Mouse (Mus musculus) heart, embryonic 14.5 days (tissue): ENCODE results near the gene Ddx3x. TPM values are rescaled to one million over a fixed set of nuclear protein-coding genes. Genes with fewer than 3 reads are reported as not detected.

Source experiments
- ATAC-seq: fragments of 200-750 bp; cut with Nextera tagmentation; 2 replicates; pipeline ENCODE4 v1.8.0; 2017; ENCODE audit warnings: low read depth, moderate TSS enrichment; ENCODE audit not compliant: insufficient number of reproducible peaks, insufficient read depth, low FRiP score
- H3K27ac ChIP-seq, 2 experiments: fragments of 200-500 bp in 1 of 2; fragments of 300-500 bp in 1 of 2; sonication (generic) in 1 of 2; replicated peaks in 1 of 2; 2 replicates each; pipeline ENCODE4 v1.5.1; 2012 to 2014; ENCODE audit warnings: low read depth in 2 of 2, low read length in 2 of 2, control low read depth in 1 of 2, mild to moderate bottlenecking in 1 of 2, mixed read lengths in 1 of 2; ENCODE audit not compliant: control insufficient read depth in 1 of 2, insufficient read depth in 1 of 2
- H3K27me3 ChIP-seq: fragments of 300-500 bp; sonication (generic); 2 replicates; pipeline ENCODE4 v1.6.1; 2014; ENCODE audit warnings: mild to moderate bottlenecking, low read length, control low read depth; ENCODE audit not compliant: control insufficient read depth, insufficient read depth
- H3K36me3 ChIP-seq: fragments of 300-500 bp; sonication (generic); 2 replicates; pipeline ENCODE4 v1.6.1; 2014; ENCODE audit warnings: mild to moderate bottlenecking, control low read depth, low read length, mixed read lengths; ENCODE audit not compliant: control insufficient read depth, insufficient read depth
- H3K4me1 ChIP-seq, 2 experiments: fragments of 200-500 bp in 1 of 2; fragments of 300-500 bp in 1 of 2; sonication (generic) in 1 of 2; 2 replicates each; pipeline ENCODE4 v1.6.1; 2012 to 2014; ENCODE audit warnings: low read length in 2 of 2, control low read depth in 1 of 2, mixed read lengths in 1 of 2; ENCODE audit not compliant: control insufficient read depth in 2 of 2, insufficient read depth in 2 of 2
- H3K4me2 ChIP-seq: fragments of 300-500 bp; sonication (generic); 2 replicates; pipeline ENCODE4 v1.6.1; 2014; ENCODE audit warnings: mild to moderate bottlenecking, low read length
- H3K4me3 ChIP-seq, 2 experiments: fragments of 200-500 bp in 1 of 2; fragments of 300-500 bp in 1 of 2; sonication (generic) in 1 of 2; 2 replicates each; pipeline ENCODE4 v1.5.1; 2012 to 2014; ENCODE audit warnings: low read length in 2 of 2, mild to moderate bottlenecking in 2 of 2, control low read depth in 1 of 2, low read depth in 1 of 2, moderate library complexity in 1 of 2; ENCODE audit not compliant: control insufficient read depth in 1 of 2, insufficient read depth in 1 of 2
- H3K9ac ChIP-seq: fragments of 300-500 bp; sonication (generic); 2 replicates; pipeline ENCODE4 v1.6.1; 2014; ENCODE audit warnings: mild to moderate bottlenecking, low read length
- H3K9me3 ChIP-seq: fragments of 300-500 bp; sonication (generic); 2 replicates; pipeline ENCODE4 v1.6.1; 2016; ENCODE audit warnings: low read length, control low read depth; ENCODE audit not compliant: control insufficient read depth
- WGBS: fragments of 180-500 bp; shearing (Covaris S2); extraction: QIAGEN DNeasy Blood & Tissue Kit; methylation state at CpG from one replicate; pipeline ENCODE4 v1.1.7; 2014; 5-methylcytosine and 5-hydroxymethylcytosine counted together
- polyA plus RNA-seq: library from polyadenylated mRNA; unstranded; fragments of >200 nt; fragmentation: Nextera tagmentation; extraction: Ambion mirVana; gene quantifications from 2 replicates; pipeline ENCODE4 v1.2.1, GENCODE M21; 2014

Ddx3x gene
- polyA plus RNA-seq, 1 experiment from 2014 or later, result 98.7 TPM

DNA sequence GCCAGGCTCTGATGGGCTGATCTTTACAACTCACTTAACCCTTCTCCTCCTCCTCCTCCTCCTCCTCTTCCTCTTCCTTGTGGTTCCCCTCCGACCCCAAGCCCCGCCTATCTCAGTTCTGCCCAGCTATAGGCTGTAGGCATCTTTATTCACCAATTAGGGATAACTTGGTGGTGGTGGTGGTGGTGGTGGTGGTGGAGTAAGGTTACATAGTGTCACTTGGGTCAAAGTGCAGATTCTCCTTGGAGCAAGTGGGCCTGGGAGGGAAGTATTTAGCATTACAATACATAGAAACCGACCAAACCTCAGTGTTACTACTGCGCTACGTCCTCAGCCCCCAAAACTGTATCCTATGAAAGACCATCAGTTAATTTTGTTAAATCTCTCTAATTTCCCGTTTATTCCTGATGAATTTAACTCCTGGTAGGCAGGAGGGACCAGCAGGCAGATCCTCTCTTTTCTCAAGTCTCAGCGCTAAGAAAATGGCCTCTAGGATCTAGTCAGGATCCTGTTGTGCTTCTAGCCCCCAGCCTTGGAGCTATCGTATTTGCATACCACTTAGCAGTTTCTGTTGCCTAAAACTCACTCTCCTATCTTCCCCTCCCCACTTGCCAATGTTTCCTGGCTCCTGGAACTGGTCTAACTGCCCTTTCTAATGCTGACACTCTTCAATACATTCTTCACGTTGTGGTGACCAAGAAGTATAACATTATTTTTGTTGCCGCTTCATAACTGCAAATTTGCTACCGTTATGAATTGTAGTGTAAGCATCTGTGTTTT, 39.9 kb upstream of the Ddx3x start:
- peaks cover 10% of the 10 kb centered on the region for H3K27me3 ChIP-seq

DNA sequence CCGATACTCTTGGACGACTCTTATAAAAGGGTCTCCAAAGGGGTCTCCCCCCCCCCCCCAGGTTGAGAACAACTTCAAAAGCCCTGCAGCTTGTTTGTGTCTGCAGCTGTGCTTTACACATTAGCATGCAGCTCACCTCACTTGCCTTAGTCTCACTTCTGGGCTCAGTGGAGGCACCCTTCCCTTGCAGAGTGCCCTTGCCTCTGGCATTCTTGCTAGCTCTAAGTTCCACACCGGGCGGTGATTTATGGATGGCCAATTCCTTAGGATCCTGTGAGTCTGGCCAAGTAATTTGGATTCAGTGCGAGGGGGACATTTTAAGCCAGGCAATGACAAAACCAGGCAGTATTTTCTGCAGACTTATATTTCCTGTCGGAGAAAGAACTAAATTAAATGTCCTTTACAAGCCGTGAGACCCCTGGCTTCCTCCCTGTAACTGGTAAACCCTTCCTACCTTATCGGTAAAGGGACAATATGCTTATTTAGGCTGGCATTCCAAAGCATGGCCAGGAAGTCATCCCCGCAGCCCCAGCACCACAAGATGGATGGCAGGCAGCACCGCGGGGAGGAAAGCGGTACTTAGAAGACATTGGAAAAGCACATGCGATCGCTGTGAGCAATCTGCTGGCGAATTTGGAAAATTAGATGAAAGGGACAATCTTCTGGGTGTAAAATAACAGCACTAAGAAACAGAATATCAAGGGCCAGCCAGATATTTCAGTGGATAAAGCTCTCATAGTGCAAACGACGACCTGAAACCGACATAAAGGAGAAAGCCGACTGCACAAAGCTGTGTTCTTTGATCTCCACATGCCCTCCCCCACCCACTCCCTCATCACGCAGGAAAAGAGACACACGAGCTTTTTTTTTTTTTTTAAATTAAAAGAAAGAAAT, 39.1 kb upstream of the Ddx3x start:
- no peaks in the 10 kb centered on the region for H3K36me3 ChIP-seq
- H3K27ac ChIP-seq, result peak overlapping the region; percentile 97 to 99
- peak overlapping the region; percentile 75 for H3K9ac ChIP-seq
- peaks cover 5 to 13% of the 10 kb centered on the region in 2 experiments; a peak in 3 of 4 replicates for H3K4me1 ChIP-seq
- peaks cover 10% of the 10 kb centered on the region for H3K27me3 ChIP-seq
- 14% methylated on average over 21 of the region's 21 CpGs for WGBS
- H3K4me2 ChIP-seq, result peak overlapping the region; percentile 69
- no peak for ATAC-seq
- peak overlapping the region; percentile 37 to 46 for H3K4me3 ChIP-seq
- no peaks in the 10 kb centered on the region for H3K9me3 ChIP-seq

More for the DNA sequence above, 39.9 kb upstream of the Ddx3x start:
- peak overlapping the region; percentile 75 for H3K9ac ChIP-seq
- 36% methylated on average over 11 of the region's 11 CpGs for WGBS
- no peaks in the 10 kb centered on the region for H3K9me3 ChIP-seq
- peak overlapping the region; percentile 97 to 99 for H3K27ac ChIP-seq
- no peak for ATAC-seq
- H3K36me3 ChIP-seq, result no peaks in the 10 kb centered on the region
- peaks cover 5 to 13% of the 10 kb centered on the region in 2 experiments; a peak in 3 of 4 replicates for H3K4me1 ChIP-seq
- peak overlapping the region; percentile 69 for H3K4me2 ChIP-seq
- H3K4me3 ChIP-seq, result no peak overlapping the region

DNA sequence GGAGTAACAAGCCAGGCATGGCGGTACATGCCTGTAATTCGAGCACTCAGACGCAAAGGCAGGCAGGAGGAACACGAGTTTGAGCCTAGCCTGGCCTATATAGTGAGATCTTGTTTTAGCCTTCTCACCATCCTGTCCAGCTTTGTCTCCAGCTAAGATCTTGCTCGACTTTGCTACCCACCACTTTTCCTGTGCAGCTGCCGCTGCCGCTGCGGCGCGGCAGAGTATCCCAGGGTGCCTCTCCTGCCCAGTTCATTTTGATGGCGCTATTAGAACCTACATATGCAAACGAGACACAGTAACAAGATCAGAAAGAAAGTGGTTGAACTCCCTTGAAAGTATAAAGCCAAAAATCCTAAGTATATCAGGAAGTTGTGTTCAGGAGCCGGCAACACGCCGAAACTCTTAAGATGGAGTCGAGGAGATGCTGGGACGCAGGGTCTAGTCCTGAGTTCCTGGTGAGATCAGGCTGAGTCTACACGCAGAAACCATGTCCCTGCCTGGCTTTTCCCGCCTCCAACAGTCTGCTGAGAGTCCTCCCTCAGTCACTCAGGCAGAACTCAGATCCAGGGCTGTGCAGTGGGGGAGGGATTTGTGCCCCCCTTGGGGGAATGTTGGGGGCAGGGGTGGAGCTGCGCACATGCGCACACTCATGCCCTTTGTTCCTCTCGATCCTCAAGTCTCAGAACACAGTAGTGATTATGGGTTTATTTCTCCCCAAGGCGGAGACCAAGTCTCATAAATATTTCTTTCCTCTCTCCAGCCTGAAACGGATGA, 38.3 kb upstream of the Ddx3x start:
- peaks cover 5 to 13% of the 10 kb centered on the region in 2 experiments; a peak in 3 of 4 replicates for H3K4me1 ChIP-seq
- peak overlapping the region; percentile 69 for H3K4me2 ChIP-seq
- H3K4me3 ChIP-seq, result peak overlapping the region; percentile 37 to 46
- peaks cover 10% of the 10 kb centered on the region for H3K27me3 ChIP-seq
- no peaks in the 10 kb centered on the region for H3K36me3 ChIP-seq
- H3K27ac ChIP-seq, result peak overlapping the region; percentile 97 to 99
- H3K9ac ChIP-seq, result peak overlapping the region; percentile 75
- ATAC-seq, result peak; percentile 92
- whole genome bisulfite sequencing, result 13% methylated on average over 24 of the region's 24 CpGs
- no peaks in the 10 kb centered on the region for H3K9me3 ChIP-seq

DNA sequence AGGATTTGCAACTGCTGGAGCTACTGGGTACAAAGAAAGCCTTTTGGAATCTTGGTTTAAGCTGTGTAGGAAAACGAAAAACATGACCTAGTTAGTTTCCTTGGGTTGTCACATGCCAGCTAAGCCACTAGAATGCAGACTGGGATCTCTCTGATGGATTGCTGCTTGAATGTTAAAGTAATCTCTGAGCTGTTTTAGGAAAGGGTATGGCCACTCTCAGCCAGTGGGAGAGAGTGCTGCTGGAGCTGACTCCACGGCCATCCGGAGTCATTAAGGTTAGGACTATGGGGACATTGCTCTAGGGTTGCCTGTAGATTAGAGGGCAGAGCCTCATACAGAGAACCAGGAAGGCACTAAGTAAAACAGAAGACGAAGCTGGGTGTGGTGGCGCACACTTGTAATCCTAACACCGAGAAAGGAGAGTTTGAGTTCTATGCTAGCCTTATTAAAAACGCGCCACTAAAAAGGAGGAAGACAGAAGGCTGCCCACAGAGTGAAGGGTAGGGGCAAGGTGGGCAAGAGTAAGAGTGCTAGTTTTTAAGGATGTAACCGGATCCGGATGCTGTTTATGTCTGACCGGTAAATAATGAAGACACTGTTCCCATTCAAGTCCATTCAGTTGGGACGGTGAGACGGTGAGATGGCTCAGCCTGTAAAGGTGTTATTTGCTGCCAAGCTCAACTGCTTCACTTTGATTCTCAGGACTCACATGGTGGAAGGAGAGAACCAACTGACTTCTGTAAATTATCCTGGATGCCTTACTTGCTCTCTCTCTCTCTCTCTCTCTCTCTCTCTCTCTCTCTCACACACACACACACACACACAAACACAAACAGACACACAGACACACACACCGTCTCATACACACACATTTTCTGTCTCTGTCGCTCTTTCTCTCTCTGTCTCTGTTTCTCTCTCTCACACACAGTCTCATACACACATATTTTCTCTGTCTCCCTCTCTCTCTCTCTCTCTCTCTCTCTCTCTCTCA, 37.3 kb upstream of the Ddx3x start:
- no peaks in the 10 kb centered on the region for H3K36me3 ChIP-seq
- peak overlapping the region; percentile 97 to 99 for H3K27ac ChIP-seq
- peak overlapping the region; percentile 69 for H3K4me2 ChIP-seq
- peaks cover 5 to 13% of the 10 kb centered on the region in 2 experiments; a peak in 3 of 4 replicates for H3K4me1 ChIP-seq
- H3K9ac ChIP-seq, result peak overlapping the region; percentile 75
- H3K4me3 ChIP-seq, result peak overlapping the region; percentile 27 to 37; a peak in 3 of 4 replicates
- H3K9me3 ChIP-seq, result no peaks in the 10 kb centered on the region
- peak; percentile 28; the same call in 1 of the 2 replicates for ATAC-seq
- WGBS, result 35% methylated on average over 15 of the region's 15 CpGs
- H3K27me3 ChIP-seq, result peaks cover 15% of the 10 kb centered on the region

DNA sequence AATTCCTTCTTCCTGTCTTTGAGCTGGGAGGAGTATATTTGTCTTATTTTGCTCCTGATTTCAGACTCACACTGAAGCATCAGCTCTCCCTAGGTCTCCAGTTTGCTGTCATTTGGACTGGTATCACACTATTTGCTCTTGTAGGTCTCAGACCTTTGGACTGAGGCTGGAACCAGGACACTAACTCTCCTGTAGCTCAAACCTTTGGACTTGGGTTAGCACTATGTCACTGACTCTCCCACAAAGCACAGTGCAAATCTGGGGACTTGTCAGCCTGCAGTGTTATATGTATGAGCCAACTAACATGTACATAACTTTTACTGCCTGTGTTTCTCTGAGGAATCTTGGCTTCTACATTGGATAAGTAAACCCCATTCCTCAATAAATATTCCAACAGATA, 36.2 kb upstream of the Ddx3x start:
- no peaks in the 10 kb centered on the region for H3K36me3 ChIP-seq
- H3K4me3 ChIP-seq, result no peak overlapping the region
- no peak overlapping the region for H3K9ac ChIP-seq
- H3K9me3 ChIP-seq, result no peaks in the 10 kb centered on the region
- no peak overlapping the region for H3K27ac ChIP-seq
- ATAC-seq, result no peak
- peaks cover 8% of the 10 kb centered on the region; the same call in 1 of the 2 replicates for H3K27me3 ChIP-seq
- no peak overlapping the region for H3K4me2 ChIP-seq
- peaks cover 5 to 13% of the 10 kb centered on the region in 2 experiments; a peak in 3 of 4 replicates for H3K4me1 ChIP-seq

DNA sequence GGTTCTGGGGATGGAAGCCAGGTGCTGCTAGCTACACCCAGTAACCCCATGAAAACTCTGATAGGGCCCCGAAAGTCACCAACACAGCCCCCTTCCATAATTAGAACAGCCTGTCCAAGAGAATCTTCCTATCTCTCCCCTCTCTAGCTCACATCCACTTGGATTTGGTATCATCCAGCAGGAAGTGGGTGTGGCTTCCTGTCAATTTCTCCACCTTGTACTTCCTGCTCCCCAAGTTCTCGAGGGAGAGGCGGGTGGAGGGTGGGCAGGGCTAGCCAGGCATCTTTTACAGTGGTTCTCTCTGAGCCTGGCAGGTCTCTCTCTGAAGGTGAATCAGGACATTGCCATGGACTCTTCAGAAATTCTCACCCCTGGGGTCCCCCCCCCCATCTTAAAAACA, 35.7 kb upstream of the Ddx3x start:
- H3K27me3 ChIP-seq, result peaks cover 8% of the 10 kb centered on the region; the same call in 1 of the 2 replicates
- no peaks in the 10 kb centered on the region for H3K36me3 ChIP-seq
- no peak for ATAC-seq
- WGBS, result 53% methylated on average over 3 of the region's 3 CpGs
- H3K9me3 ChIP-seq, result no peaks in the 10 kb centered on the region
- H3K4me3 ChIP-seq, result no peak overlapping the region
- H3K9ac ChIP-seq, result no peak overlapping the region
- no peak overlapping the region for H3K4me2 ChIP-seq
- H3K27ac ChIP-seq, result 0 out of 4 replicates have a peak overlapping the region, but pooled peaks of 1 of the 2 experiments have one; percentile 20
- H3K4me1 ChIP-seq, result peaks cover 5 to 13% of the 10 kb centered on the region in 2 experiments; a peak in 3 of 4 replicates
